Mouse (Mus musculus): Measurements from ENCODE around the gene Dnah14.
A peak's percentile ranks its signal among the peaks of the same experiment; 100 is the strongest.

Gene Dnah14

DNA sequence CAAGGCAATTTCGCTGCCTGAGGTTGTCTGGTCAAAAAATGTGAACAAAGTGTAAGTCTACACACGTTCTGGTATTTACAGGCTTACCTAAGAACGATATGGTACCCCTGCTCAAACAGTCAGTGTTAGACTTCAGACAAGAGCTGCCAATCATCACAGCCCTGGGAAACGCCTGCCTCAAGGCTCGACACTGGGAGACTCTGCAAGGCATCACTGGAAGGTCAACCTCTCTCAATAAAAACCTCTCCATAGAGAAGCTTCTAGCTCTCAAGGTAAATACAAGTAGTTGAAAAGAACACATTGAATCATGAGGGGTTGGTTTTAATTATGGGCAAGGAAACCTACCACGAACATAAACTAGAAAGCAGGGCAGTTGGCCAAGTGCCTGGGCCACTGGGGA, 51.9 kb downstream of the Dnah14 start:
- peaks cover 40% of the 10 kb centered on the region for H3K4me1 ChIP-seq (replicated peaks; ENCODE audit: low read depth, low read length)
- H3K27me3 ChIP-seq (ENCODE audit: insufficient read depth, low read length): no peaks in the 10 kb centered on the region
- no peak for TF ChIP-seq POU5F1 (IDR thresholded peaks at IDR 0.05; ENCODE audit: borderline replicate concordance, low read length)
- TF ChIP-seq CTCF (conservative IDR thresholded peaks at IDR 0.05; ENCODE audit: low read length): no peak
- no peak for TF ChIP-seq NANOG (IDR thresholded peaks at IDR 0.05; ENCODE audit: borderline replicate concordance, low read length)
- H3K9me3 ChIP-seq (ENCODE audit: low read length): no peaks in the 10 kb centered on the region
- H3K36me3 ChIP-seq (ENCODE audit: insufficient read depth, low read length): no peaks in the 10 kb centered on the region
- no peak overlapping the region for H3K4me3 ChIP-seq (replicated peaks; ENCODE audit: low read length)

GRCm38 (mm10) chr1:181631371-181631770, 55.0 kb downstream of the Dnah14 start:
- H3K4me3 ChIP-seq (replicated peaks; ENCODE audit: low read length): no peak overlapping the region
- H3K36me3 ChIP-seq (ENCODE audit: insufficient read depth, low read length): no peaks in the 10 kb centered on the region
- H3K4me1 ChIP-seq (replicated peaks; ENCODE audit: low read depth, low read length): peaks cover 22% of the 10 kb centered on the region
- H3K27me3 ChIP-seq (ENCODE audit: insufficient read depth, low read length): no peaks in the 10 kb centered on the region
- H3K9me3 ChIP-seq (ENCODE audit: low read length): no peaks in the 10 kb centered on the region
- TF ChIP-seq NANOG (IDR thresholded peaks at IDR 0.05; ENCODE audit: borderline replicate concordance, low read length): no peak
- TF ChIP-seq CTCF (conservative IDR thresholded peaks at IDR 0.05; ENCODE audit: low read length): no peak
- no peak for TF ChIP-seq POU5F1 (IDR thresholded peaks at IDR 0.05; ENCODE audit: borderline replicate concordance, low read length)

DNA sequence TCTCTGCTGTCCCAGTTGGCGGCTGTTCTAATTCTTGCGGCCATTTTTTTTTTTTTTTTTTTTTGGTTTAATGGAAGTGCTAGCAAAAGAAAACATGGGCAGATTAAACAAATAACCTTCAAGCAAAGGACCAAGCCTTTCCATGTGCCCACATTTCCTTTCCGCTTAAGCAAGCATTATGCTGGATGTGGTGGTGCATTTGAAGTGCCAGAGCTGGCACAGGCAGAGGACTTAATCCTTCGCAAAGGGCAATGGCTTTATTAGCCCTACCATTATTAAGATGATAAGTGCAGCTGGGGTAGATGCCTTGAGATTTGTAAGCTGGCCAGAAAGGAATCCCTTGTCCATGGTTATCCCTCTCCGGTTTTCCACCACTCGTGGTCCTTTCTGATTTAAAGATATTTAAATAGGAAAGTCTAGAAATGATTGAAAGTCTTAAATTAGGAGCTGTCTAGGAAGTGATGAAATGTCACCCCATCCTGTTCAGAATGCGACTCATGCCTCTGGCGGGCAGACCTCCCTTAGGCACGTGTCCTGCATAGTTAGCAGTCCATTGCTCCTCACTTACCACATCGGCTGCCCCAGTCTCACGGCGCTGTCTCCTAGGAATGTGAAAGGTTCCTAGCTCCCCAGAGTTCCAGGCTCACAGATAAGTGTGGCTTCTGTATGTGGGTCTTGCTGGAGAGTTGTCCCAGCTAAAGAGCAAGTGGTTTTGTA, 61.8 kb downstream of the Dnah14 start:
- TF ChIP-seq CTCF (conservative IDR thresholded peaks at IDR 0.05; ENCODE audit: low read length) (no peak), NANOG (IDR thresholded peaks at IDR 0.05; ENCODE audit: borderline replicate concordance, low read length) (no peak), POU5F1 (IDR thresholded peaks at IDR 0.05; ENCODE audit: borderline replicate concordance, low read length) (no peak)
- H3K9me3 ChIP-seq (ENCODE audit: low read length): no peaks in the 10 kb centered on the region
- H3K36me3 ChIP-seq (ENCODE audit: insufficient read depth, low read length): no peaks in the 10 kb centered on the region
- H3K4me3 ChIP-seq (replicated peaks; ENCODE audit: low read length): no peak overlapping the region
- no peaks in the 10 kb centered on the region; the same call in 1 of the 2 replicates for H3K27me3 ChIP-seq (ENCODE audit: insufficient read depth, low read length)
- H3K4me1 ChIP-seq (replicated peaks; ENCODE audit: low read depth, low read length): no peaks in the 10 kb centered on the region

DNA sequence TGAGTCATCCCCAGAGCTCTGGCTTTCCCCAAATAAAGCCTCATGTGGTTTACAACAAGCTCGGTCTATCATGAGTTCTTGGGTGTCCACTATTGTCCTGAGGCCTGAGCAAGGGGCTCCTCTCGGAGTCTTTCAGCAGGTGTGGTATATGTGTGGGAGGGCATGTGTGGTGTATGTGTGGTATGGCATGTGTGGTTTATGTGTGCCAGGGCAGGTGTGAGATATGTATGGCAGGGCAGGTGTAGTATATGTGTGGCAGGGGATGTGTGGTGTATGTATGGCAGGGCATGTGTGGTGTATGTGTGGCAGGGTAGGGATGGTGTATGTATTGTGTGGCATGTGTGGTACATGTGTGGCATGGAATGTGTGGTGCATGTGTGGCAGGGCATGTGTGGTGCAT, 64.0 kb downstream of the Dnah14 start:
- Histone ChIP-seq H3K4me1 (replicated peaks; ENCODE audit: low read depth, low read length) (no peaks in the 10 kb centered on the region), H3K36me3 (ENCODE audit: insufficient read depth, low read length) (no peaks in the 10 kb centered on the region), H3K9me3 (ENCODE audit: low read length) (no peaks in the 10 kb centered on the region), H3K4me3 (replicated peaks; ENCODE audit: low read length) (no peak overlapping the region), H3K27me3 (ENCODE audit: insufficient read depth, low read length) (no peaks in the 10 kb centered on the region; the same call in 1 of the 2 replicates)
- TF ChIP-seq POU5F1 (IDR thresholded peaks at IDR 0.05; ENCODE audit: borderline replicate concordance, low read length) (no peak), NANOG (IDR thresholded peaks at IDR 0.05; ENCODE audit: borderline replicate concordance, low read length) (no peak), CTCF (conservative IDR thresholded peaks at IDR 0.05; ENCODE audit: low read length) (no peak)

- Histone ChIP-seq H3K36me3 (ENCODE audit: insufficient read depth, low read length) (no peaks in the 10 kb centered on the region), H3K4me1 (replicated peaks; ENCODE audit: low read depth, low read length) (peaks cover 9% of the 10 kb centered on the region), H3K27me3 (ENCODE audit: insufficient read depth, low read length) (no peaks in the 10 kb centered on the region), H3K4me3 (replicated peaks; ENCODE audit: low read length) (no peak overlapping the region), H3K9me3 (ENCODE audit: low read length) (no peaks in the 10 kb centered on the region)
- TF ChIP-seq POU5F1 (IDR thresholded peaks at IDR 0.05; ENCODE audit: borderline replicate concordance, low read length) (no peak), NANOG (IDR thresholded peaks at IDR 0.05; ENCODE audit: borderline replicate concordance, low read length) (no peak), CTCF (conservative IDR thresholded peaks at IDR 0.05; ENCODE audit: low read length) (no peak)
Observed at GRCm38 (mm10) chr1:181647467-181647866, 71.1 kb downstream of the Dnah14 start.

DNA sequence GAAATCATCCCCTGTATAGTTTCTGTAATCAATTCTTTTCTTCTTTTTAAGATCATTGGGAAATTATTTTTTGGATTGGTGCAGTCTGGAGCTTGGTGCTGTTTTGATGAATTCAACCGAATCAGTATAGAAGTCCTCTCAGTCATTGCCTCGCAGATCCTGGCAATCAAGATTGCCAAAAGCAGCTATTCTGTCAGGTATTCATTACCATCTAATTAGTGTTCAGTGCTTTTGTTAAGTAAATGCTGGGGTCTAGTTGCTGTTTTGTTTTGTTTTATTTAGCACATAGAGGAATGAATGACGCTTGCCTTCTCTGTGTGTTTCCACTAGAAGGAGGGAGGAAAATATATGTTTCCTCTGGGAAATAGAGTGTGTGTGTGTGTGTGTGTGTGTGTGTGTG, 77.1 kb downstream of the Dnah14 start:
- 0 out of 2 replicates have a peak, but pooled peaks cover 4% of the 10 kb centered on the region for H3K27me3 ChIP-seq (ENCODE audit: insufficient read depth, low read length)
- peak; percentile 81 for TF ChIP-seq NANOG (IDR thresholded peaks at IDR 0.05; ENCODE audit: borderline replicate concordance, low read length)
- TF ChIP-seq CTCF (conservative IDR thresholded peaks at IDR 0.05; ENCODE audit: low read length): no peak

DNA sequence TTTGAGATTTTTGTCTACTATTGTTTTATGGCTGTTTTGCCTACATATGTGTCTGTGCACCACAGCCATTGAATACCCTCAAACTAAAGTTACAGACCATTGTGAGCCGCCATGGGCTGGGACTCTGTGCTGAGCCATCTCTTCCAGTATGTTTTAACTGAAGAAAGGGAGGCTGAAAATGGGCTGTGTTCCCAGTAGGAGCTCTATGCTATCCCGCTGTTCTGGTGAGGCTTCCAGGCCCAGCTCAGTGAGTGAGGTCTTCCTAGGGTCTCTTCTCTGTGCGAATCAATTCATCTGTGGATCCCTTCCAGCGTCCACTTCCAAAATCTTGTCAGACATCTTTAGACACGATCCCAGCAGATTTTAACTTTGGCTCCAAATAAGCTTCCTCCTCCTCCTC, 80.1 kb downstream of the Dnah14 start:
- no peaks in the 10 kb centered on the region for H3K9me3 ChIP-seq (ENCODE audit: low read length)
- no peaks in the 10 kb centered on the region for H3K36me3 ChIP-seq (ENCODE audit: insufficient read depth, low read length)
- 0 out of 2 replicates have a peak, but pooled peaks cover 4% of the 10 kb centered on the region for H3K27me3 ChIP-seq (ENCODE audit: insufficient read depth, low read length)
- no peak overlapping the region for H3K4me3 ChIP-seq (replicated peaks; ENCODE audit: low read length)
- peaks cover 11% of the 10 kb centered on the region for H3K4me1 ChIP-seq (replicated peaks; ENCODE audit: low read depth, low read length)
- TF ChIP-seq NANOG (IDR thresholded peaks at IDR 0.05; ENCODE audit: borderline replicate concordance, low read length) (no peak), CTCF (conservative IDR thresholded peaks at IDR 0.05; ENCODE audit: low read length) (no peak), POU5F1 (IDR thresholded peaks at IDR 0.05; ENCODE audit: borderline replicate concordance, low read length) (no peak)

More for the DNA sequence above, 77.1 kb downstream of the Dnah14 start:
- Histone ChIP-seq H3K36me3 (ENCODE audit: insufficient read depth, low read length) (no peaks in the 10 kb centered on the region), H3K4me3 (replicated peaks; ENCODE audit: low read length) (no peak overlapping the region), H3K9me3 (ENCODE audit: low read length) (no peaks in the 10 kb centered on the region), H3K4me1 (replicated peaks; ENCODE audit: low read depth, low read length) (peaks cover 11% of the 10 kb centered on the region)

GRCm38 (mm10) chr1:181666801-181667200, 90.4 kb downstream of the Dnah14 start:
- H3K4me3 ChIP-seq (replicated peaks; ENCODE audit: low read length): no peak overlapping the region

More at GRCm38 (mm10) chr1:181666801-181667200, 90.4 kb downstream of the Dnah14 start:
- Histone ChIP-seq H3K36me3 (ENCODE audit: insufficient read depth, low read length) (no peaks in the 10 kb centered on the region), H3K4me1 (replicated peaks; ENCODE audit: low read depth, low read length) (no peaks in the 10 kb centered on the region), H3K27me3 (ENCODE audit: insufficient read depth, low read length) (peaks cover 3% of the 10 kb centered on the region; the same call in 1 of the 2 replicates), H3K9me3 (ENCODE audit: low read length) (no peaks in the 10 kb centered on the region)
- TF ChIP-seq POU5F1 (IDR thresholded peaks at IDR 0.05; ENCODE audit: borderline replicate concordance, low read length) (no peak), NANOG (IDR thresholded peaks at IDR 0.05; ENCODE audit: borderline replicate concordance, low read length) (no peak), CTCF (conservative IDR thresholded peaks at IDR 0.05; ENCODE audit: low read length) (no peak)

Measured in E14TG2a.4 (cell line).